Mouse (Mus musculus): ENCODE results near the gene Galnt14. TPM values are rescaled to one million over a fixed set of nuclear protein-coding genes. Genes with fewer than 3 reads are reported as not detected.

Galnt14 gene
- total RNA-seq, 2 experiments from 2014 or later = not detected

- intact Hi-C loops (cut with DNase I) = no loop called here
- no peak for DNase-seq
Measured at GRCm38 (mm10) chr17:73671921-73672320, 38.3 kb downstream of the Galnt14 start.

GRCm38 (mm10) chr17:73670048-73670447 is 40.2 kb downstream of the Galnt14 start:
- no peak for DNase-seq
- intact Hi-C loops (cut with DNase I) = no loop called here

GRCm38 (mm10) chr17:73668996-73669395 is 41.3 kb downstream of the Galnt14 start:
- DNase-seq = no peak
- intact Hi-C loops (cut with DNase I) = no loop called here

- intact Hi-C loops (cut with DNase I) = no loop called here
- DNase-seq = no peak
Measured at GRCm38 (mm10) chr17:73663237-73663636, 47.0 kb downstream of the Galnt14 start.

- intact Hi-C loops (cut with DNase I) = no loop called here
- no peak for DNase-seq
Measured at GRCm38 (mm10) chr17:73658731-73659445, 51.4 kb downstream of the Galnt14 start.

- no peak for DNase-seq
- intact Hi-C loops (cut with DNase I) = no loop called here
Measured at GRCm38 (mm10) chr17:73656373-73656772, 53.9 kb downstream of the Galnt14 start.

GRCm38 (mm10) chr17:73654261-73654660 is 56.0 kb downstream of the Galnt14 start:
- intact Hi-C loops (cut with DNase I) = no loop called here
- peak in 1 of 2 experiments; percentile 3 for DNase-seq

GRCm38 (mm10) chr17:73649371-73649770 is 60.9 kb downstream of the Galnt14 start:
- intact Hi-C loops (cut with DNase I) = no loop called here
- DNase-seq = no peak

- DNase-seq = no peak
- intact Hi-C loops (cut with DNase I) = no loop called here
Measured at GRCm38 (mm10) chr17:73641676-73642075, 68.6 kb downstream of the Galnt14 start.

- intact Hi-C loops (cut with DNase I) = no loop called here
- no peak for DNase-seq
Measured at GRCm38 (mm10) chr17:73640117-73640480, 70.2 kb downstream of the Galnt14 start.

- DNase-seq = no peak
- intact Hi-C loops (cut with DNase I) = no loop called here
Measured at GRCm38 (mm10) chr17:73639401-73640116, 70.7 kb downstream of the Galnt14 start.

- no peak for DNase-seq
- intact Hi-C loops (cut with DNase I) = no loop called here
Measured at GRCm38 (mm10) chr17:73636988-73637387, 73.3 kb downstream of the Galnt14 start.

- intact Hi-C loops (cut with DNase I) = no loop called here
- DNase-seq = no peak
Measured at GRCm38 (mm10) chr17:73634896-73635295, 75.4 kb downstream of the Galnt14 start.

GRCm38 (mm10) chr17:73633991-73634710 is 76.1 kb downstream of the Galnt14 start:
- intact Hi-C loops (cut with DNase I) = no loop called here
- no peak for DNase-seq

GRCm38 (mm10) chr17:73628263-73628914 is 81.9 kb downstream of the Galnt14 start:
- no peak for DNase-seq
- intact Hi-C loops (cut with DNase I) = no loop called here

GRCm38 (mm10) chr17:73626912-73627311 is 83.3 kb downstream of the Galnt14 start:
- DNase-seq = no peak
- intact Hi-C loops (cut with DNase I) = no loop called here

- intact Hi-C loops (cut with DNase I) = no loop called here
Measured at GRCm38 (mm10) chr17:73620049-73620448, 90.2 kb downstream of the Galnt14 start.

GRCm38 (mm10) chr17:73602552-73603478 is 107.4 kb downstream of the Galnt14 start:
- intact Hi-C loops (cut with DNase I) = no loop called here
- peak in 1 of 2 experiments; percentile 1 for DNase-seq

More at GRCm38 (mm10) chr17:73620049-73620448, 90.2 kb downstream of the Galnt14 start:
- DNase-seq = no peak

- intact Hi-C loops (cut with DNase I) = no loop called here
- no peak for DNase-seq
Measured at GRCm38 (mm10) chr17:73599923-73600322, 110.3 kb downstream of the Galnt14 start.

GRCm38 (mm10) chr17:73592081-73592480 is 118.2 kb downstream of the Galnt14 start:
- intact Hi-C loops (cut with DNase I) = no loop called here
- DNase-seq = no peak
